Mouse (Mus musculus) ES-E14 (cell line): Measurements from ENCODE around the gene Ghdc.

Source experiments
- CHD2 ChIP-seq: IDR thresholded peaks from 2 replicates; pipeline ENCODE4 v1.6.1; 2014; ENCODE audit warnings: mild to moderate bottlenecking, low read depth, low read length, inconsistent platforms
- HCFC1 ChIP-seq: IDR thresholded peaks from 2 replicates; pipeline ENCODE4 v1.6.1; 2012; ENCODE audit warnings: low read length, inconsistent platforms, borderline replicate concordance; ENCODE audit not compliant: insufficient read depth
- MAFK ChIP-seq: IDR thresholded peaks from 2 replicates; pipeline ENCODE4 v1.6.1; 2014; ENCODE audit warnings: mild to moderate bottlenecking, low read depth, low read length, inconsistent platforms; ENCODE audit not compliant: insufficient read depth
- ZC3H11A ChIP-seq: IDR thresholded peaks from 2 replicates; pipeline ENCODE4 v1.6.1; 2012; ENCODE audit warnings: low read depth, mild to moderate bottlenecking, inconsistent platforms, low read length, borderline replicate concordance
- ZNF384 ChIP-seq: IDR thresholded peaks from 2 replicates; pipeline ENCODE4 v1.6.1; 2012; ENCODE audit warnings: low read depth, low read length, inconsistent platforms

GRCm38 (mm10) chr11:100756476-100756875 lies 14.3 kb downstream of the Ghdc start:
- TF ChIP-seq ZC3H11A (no peak), HCFC1 (no peak), MAFK (no peak), ZNF384 (no peak), CHD2 (no peak)
